Mouse (Mus musculus) retina, postnatal 7 days (tissue): ENCODE data around the gene Gngt1.

Source experiments
- DNase-seq: peaks from one replicate; pipeline ENCODE4 v3.0.0-alpha.2; 2012; ENCODE audit warnings: low read depth, low spot score

The Gngt1 gene

DNA sequence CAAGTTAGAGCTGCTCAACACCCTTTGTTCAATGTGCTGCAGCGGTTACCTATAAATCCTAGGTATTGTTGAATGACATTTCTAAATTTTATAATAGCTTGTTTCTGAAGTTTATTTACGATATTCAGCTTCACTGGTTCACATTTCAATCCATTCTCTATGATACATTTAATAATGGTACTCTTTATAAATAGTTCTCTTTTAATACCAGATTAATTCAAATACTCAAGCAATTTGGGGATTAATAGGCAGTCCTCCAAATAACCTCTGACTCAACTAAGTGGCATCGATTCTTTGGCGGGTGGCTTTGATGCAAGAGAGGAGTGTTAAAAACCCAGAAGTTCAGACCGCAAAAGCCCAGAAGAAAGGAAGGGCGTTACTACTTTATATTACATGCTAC is at the start of gene Gngt1:
Gngt1 (plus strand) TSS at position 301 of the 400 bp plus-strand sequence.
- DNase-seq, result no peak

DNA sequence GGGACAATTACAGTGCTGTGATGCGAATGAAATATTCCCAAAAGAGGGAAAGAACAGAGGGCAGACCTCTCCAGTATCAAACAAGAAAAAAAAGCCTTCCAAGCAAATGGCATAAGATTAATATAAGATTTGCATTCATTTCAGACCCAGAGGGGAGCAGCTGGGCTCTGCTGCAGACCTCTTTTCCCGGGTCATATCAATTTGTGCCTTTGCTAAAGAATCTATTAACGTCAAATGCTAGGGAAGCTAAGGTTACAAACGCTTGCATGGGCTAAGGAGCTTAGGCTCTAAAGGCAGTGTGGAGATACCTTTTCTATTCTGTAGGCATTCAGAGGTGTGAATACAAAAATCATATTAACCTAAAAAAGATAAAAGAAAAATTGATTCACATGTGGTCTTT is 38.6 kb upstream of the Gngt1 start:
- no peak for DNase-seq

DNA sequence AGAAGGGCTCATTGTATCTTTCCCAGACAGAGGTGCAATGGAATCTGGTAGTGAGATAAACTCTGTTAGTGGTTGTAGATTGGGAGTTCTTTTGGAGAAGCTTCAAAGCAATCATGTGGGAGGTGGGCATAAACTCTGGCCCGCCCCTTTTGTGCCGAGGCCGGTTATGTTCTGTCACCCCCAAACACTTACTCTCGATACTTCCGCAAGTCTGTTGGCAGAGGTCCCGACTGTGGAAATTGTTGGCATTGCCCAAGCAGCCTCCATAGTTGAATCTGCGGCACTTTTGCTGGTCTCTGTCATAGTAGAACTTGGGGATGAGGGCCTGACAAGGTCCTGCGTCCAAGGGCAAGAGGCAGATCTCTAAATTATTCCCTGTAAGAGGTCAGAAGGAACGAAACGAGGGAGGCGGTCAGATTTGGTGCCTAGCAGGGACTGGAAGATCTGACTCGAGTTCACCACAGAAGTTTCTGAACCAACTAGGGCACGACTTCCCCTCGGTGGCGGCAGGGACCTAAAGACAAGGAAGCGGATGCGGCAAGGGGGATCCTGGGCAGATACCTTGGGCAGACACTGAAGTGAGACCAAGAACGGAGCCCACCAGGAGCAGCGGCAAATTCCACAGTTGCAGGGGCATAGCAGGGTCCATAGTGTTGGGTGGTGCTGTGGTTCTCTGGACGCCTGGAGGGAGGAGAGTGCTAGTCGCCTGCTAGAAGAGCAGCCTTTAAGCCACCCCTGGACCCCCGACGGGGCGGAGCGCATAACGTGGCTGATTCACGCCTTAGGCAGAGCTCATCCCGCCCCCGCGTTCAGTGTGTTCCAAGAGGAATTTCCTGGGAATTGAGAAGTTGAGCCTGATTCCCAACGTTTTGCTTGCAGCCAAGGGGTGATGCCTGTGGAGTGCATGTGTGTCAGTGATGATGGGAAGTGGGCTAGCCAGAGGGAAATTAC is 25.6 kb upstream of the Gngt1 start:
- no peak for DNase-seq

DNA sequence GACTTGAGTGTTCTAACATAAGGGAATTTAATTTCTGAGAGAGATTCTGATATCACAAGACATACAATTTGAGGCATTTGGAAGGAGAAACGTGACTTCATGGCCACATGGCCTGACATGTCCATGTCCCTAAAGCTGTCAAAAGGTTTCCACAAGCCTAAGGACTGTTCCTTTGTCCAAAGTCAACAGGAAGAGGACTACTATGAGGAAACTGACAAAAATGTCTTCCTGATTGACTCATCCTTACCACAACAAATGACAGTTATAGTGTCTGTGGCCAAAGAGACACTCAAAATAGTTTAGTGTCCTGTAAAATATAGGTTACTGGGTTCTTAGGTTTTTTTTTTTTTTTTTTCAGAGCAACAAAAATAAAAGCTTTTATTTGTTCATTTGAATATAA is 19.9 kb upstream of the Gngt1 start:
- DNase-seq, result no peak

DNA sequence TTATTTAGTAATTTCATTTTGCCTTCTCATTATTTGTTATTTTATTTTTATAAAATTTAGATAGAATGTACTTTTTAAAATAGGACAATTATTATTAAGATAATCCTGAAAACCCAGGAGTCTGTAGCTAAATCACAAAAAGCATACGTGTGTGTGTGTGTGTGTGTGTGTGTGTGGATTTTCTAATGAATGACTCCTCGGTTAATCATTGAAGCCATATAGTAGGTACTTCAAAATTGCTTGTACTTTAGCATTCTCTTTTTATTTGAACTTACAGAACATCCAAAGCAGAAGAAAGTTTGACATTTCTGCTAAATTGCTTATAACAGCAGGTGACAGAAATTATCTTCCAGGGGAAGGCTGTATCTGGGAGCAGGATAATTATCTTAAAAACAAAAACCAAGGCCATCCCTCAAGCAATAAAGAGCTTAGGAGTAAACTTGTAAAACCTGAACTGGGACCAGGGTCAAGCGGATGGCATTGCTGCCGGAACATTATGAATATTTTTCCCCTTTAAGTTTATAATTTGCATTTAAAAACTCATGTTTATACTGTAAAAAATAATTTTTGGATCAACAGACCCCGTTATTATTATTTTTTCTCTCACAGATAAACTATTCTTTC is 10.8 kb upstream of the Gngt1 start:
- DNase-seq, result no peak

DNA sequence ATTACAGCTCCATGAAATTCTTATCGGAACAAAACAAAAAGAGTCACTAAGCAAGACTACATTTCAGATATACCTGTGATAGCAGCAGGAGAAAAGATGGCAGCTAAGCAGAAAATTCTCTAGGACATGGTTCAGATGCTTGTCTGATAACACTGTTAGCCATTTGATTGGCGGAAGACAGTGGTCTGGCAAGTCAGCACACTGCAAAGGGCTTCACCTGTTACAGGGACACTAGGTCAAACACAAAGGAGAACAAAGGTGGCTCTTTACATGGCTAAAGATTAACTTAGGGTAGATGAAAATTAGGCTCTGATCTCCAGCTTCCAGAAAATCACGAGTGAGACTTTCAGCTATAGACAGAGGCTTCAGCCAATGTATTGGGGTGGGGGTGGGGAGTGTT is 4.8 kb upstream of the Gngt1 start, which contains the start of gene Tfpi2:
Tfpi2 (minus strand) TSS at position 170 of the 400 bp plus-strand sequence.
- DNase-seq, result no peak

DNA sequence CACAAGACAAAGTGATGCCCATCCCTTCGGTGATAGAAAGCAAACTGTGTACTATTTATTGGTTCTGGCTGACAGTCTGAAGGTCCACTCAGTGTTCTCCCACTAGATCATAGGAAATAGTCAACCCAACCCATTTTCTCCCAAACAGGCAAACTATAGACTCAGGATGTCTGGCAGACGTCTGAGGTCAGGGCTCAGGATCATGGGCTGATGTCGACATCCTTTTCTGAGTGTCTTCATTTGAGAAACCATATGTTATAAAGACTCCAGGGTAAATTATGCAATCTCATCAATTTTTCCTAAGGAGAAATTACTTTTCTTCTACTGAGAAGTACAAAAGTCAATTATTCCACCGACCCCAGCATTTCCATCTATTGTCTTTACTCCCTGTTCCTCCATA is 4.5 kb downstream of the Gngt1 start:
- no peak for DNase-seq

DNA sequence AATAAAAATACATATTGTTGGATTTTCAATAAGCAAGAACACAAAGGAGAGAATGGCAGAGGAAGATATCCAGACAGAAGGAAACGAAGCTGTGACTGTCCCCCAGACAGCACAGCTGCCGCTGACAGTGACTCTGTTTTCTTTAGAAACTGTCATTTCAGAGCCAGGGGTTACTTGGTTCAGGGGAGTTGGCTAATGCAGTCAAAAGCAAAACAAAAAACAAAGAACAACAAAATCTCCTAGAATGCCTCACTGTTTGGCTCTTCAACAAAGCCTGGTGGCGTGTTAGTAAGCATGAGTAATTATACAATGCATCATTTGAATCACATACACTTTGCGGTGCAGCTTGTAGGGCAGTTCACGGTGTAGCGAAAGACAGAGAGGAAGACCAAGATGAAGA is 5.7 kb downstream of the Gngt1 start:
- DNase-seq, result no peak

DNA sequence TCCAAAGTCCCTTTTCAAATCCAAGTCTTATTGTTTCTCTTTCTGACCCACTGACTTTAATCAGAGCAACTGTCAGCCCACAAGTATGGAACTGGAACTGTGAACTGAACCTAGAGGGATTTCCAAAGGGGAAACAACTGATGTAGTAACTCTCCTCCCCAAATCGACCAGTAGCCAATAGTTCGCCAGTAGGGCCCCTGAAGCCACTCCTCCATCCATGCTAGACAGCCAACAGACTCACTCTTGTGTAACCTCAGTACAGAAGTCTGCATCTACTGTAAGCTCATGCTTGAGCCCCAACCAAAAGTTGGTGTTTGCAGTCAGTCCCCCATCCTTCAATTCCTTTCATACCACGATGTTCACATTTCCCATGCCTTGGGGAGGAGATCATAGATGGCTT is 7.1 kb downstream of the Gngt1 start:
- DNase-seq, result no peak

DNA sequence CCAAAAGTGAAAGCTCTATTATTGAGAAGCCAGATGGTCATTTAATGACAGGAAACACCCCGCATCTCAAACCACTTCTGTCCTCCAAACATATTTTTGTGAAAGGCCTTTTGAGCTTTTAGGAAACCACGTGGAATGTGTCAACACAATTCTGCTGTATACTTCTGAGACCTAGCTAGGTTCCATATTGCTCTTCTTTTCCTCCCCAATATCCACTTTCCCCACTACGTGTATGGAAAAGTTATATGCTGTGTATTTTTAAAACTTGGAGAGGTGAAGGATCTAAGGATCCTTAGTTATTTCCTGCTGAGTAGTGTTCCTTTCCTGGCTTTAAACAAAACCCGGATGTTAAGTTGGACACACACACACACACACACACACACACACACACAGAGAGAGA is 9.9 kb downstream of the Gngt1 start:
- no peak for DNase-seq

DNA sequence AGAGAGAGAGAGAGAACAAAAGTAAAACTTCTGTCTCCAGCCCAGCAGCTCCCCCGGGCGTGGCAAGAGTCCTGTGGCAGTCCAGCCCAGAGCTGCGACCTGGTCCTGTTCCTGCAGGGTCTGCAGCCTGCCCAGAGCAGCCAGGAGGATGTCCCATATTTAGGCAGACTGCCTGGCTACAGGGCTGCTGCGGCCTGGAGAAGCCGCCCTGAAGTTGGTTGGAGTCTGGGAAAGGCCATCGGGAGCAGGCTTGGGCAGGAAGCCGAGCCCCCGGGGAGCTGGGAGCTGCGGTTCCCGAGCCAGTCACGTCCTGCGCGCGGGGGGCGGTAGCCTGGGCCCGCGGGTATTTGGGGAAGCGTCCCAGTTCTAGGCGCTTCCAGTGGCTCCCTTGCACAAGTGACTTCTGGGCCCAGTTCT is 10.3 kb downstream of the Gngt1 start, which contains the start of gene Gng11:
Gng11 (plus strand) TSS at position 15 of the 417 bp plus-strand sequence.
- no peak for DNase-seq

DNA sequence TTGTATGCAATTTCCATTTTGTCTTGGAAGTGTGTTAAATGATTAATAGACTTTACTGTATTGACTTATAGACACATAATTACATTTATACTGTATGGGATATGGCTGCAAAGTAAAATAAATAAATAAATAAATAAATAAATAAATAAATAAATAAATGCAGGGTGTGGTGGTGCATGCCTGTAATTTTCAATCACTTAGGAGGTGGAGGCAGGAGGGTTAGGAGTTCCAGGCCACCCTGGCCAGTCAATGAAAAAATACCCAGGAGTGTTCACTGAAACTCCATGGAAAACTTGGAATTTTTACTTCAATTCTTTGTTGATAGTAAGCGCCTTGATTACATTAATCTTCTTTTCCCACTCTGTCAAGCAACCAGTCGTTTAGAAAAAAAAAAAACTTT is 11.2 kb downstream of the Gngt1 start:
- DNase-seq, result no peak

DNA sequence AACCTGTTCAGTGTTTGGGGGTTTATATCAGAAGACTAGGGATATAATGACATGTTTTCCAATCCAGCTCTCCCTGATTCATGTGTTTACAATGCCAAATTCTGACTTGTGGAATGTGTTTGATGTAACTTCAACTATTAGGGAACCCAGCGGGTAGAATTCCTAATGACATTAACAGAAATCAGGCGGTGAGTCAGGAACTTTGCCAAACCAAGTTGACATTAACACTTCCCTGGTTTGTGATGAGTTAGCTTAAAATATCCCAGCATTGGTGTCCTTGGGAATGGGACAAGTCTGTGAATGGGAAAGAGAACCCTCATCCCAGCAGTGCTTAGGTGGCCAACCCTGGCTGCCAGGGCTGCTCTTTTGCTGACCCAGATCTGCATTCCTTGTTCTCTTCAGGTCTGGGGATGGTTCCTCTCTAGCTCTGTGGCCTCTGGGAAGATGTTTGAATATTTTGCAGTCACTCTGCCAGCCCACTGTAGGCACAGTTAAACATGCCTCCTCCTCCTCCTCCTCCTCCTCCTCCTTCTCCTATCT is 15.0 kb downstream of the Gngt1 start:
- no peak for DNase-seq

DNA sequence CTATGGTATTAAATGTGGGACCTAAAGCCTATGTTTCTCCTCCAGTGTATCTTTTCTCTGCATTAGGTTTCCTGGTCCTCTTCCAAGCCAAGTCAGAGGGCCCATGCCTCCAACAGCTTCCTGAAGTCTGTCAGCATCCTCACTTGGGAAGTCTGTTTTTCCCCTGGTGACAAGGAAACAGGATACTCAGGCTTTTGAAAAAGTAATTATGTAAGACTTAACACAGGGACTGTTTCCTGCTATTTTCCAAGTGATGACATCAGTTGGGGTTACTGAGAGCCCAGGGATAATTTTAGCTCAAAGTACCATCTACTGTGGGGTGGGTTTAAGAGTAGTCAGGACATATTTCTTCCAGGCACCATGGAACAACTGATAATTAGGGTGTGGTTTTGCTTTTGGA is 16.0 kb downstream of the Gngt1 start:
- DNase-seq, result no peak

DNA sequence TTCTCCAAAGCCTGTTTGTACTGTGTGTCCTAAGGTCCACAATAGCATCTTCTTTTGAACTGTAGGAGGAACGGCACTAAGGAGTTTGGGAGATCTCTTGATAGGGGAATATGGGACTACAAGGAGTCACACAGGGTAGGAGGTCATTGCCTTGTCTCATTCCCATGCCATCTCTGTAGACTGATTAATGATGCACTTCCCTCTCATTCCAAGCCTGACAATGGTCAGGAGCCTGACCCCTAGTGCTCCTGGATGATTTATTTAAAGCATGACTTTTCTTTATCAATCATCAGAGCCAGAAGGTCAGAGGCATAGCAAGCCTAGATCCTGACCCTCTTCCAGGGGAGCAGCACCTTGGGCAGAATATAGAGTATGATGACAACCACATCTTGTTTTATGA is 29.1 kb downstream of the Gngt1 start:
- no peak for DNase-seq

DNA sequence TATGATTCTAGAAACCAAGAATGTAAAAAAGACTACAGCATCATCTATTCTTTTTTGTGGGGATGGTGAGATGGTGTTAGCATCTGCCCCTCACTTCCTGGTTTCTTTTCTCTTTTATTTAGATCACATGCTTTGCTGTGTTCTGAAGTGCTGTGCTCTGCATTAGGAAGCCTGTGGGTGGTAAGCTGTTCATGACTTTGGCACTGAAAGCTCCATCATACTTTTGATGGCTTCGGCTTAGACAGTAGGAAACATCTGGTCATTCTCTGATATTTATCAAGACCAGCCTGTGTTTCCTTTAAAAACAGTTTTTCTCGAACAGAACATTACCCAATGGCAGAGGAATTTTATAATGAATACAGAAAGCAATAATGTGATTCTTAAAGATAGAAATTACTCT is 32.8 kb downstream of the Gngt1 start:
- no peak for DNase-seq

DNA sequence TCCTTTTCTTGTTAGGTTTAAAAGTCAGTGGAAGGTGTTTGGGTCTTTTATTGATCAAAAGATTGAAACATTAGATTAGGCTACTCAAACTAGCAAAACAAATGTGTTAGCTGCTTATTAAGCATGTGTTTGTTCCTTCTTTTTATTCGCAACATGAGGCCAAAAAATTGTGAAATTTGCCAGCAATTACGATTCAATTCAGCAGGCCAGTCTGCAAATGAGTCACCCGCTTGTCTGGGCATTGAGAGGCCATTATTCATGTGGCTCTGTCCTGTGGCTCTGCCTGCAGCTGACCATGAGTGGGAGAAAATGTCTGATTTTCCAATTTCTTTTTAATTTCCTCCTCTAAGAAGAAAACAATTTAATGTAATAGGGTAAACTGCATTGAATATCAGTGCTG is 37.4 kb downstream of the Gngt1 start:
- no peak for DNase-seq

DNA sequence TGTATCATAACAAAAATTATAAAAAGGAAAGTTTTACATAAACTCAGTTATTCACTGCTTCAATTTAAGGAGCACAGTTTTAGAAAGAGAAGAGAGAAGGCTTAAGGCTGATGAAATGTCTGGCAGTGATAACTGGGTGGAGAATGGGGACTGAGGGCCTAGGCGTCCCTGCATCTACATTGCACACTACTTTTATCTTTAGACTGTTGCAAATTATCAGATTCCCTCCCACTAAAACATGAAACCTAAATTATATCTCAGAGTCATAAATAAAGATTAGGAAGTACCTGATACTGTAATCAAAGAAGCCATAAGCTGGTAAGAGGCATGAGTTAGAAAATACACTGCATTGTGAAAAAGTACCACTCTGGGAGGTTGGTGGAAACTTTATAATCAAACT is 48.2 kb downstream of the Gngt1 start:
- no peak for DNase-seq
